Mouse (Mus musculus) limb, embryonic 10.5 days (tissue): Measurements from ENCODE around the gene AU040320. TPM values are rescaled to one million over a fixed set of nuclear protein-coding genes. Genes with fewer than 3 reads are reported as not detected.

Experiments
- DNase-seq: peaks from one replicate; pipeline ENCODE4 v3.0.0-alpha.2; 2017; ENCODE audit warnings: low spot score
- H3K27ac ChIP-seq: fragments of 300-500 bp; sonication (generic); 2 replicates; pipeline ENCODE4 v1.5.1; 2016; ENCODE audit warnings: mild to moderate bottlenecking
- H3K27me3 ChIP-seq: fragments of 300-500 bp; sonication (generic); 2 replicates; pipeline ENCODE4 v1.6.1; 2016; ENCODE audit warnings: low read depth, mild to moderate bottlenecking; ENCODE audit not compliant: poor library complexity, severe bottlenecking
- H3K36me3 ChIP-seq: fragments of 300-500 bp; sonication (generic); 2 replicates; pipeline ENCODE4 v1.6.1; 2016; ENCODE audit warnings: mild to moderate bottlenecking, moderate library complexity
- H3K4me1 ChIP-seq: fragments of 300-500 bp; sonication (generic); 2 replicates; pipeline ENCODE4 v1.6.1; 2016
- H3K4me3 ChIP-seq: fragments of 300-500 bp; sonication (generic); 2 replicates; pipeline ENCODE4 v1.5.1; 2016; ENCODE audit warnings: mild to moderate bottlenecking, moderate library complexity
- H3K9me3 ChIP-seq: fragments of 300-500 bp; sonication (generic); replicated peaks from 2 replicates; pipeline ENCODE4 v1.6.1; 2016; ENCODE audit warnings: mild to moderate bottlenecking
- WGBS: fragments of 180-500 bp; shearing (Covaris S2); methylation state at CpG from one replicate; pipeline ENCODE4 v1.1.7; 2016; 5-methylcytosine and 5-hydroxymethylcytosine counted together
- polyA plus RNA-seq: library from polyadenylated mRNA; unstranded; fragments of >200 nt; fragmentation: Nextera tagmentation; extraction: Ambion mirVana; gene quantifications from 2 replicates; pipeline ENCODE4 v1.2.1, GENCODE M21; 2016

Gene AU040320
- polyA plus RNA-seq, 1 experiment from 2014 or later, result 19.8 TPM

DNA sequence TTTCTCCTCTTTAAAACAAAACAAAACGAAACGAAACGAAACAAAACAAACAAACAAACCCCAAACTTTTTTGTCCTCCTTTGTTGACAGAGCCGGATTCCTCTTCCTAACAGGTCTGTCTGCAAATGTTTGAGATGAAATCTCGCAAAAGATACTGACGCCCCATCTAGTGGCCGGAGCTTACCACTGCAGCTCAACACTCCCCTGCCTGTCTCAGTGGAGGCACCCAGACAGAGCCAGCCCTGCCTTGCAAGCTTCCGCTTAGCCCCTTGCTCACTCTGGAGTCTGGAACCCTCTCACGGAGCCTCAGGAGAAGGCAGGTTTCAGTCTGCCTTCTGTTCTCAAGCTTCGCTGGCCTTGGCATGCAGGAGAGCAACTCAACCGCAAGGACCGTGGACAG lies 11.9 kb upstream of the AU040320 start:
- Histone ChIP-seq H3K27ac (no peak overlapping the region), H3K36me3 (peaks cover 25% of the 10 kb centered on the region), H3K4me3 (no peak overlapping the region), H3K4me1 (peaks cover 29% of the 10 kb centered on the region), H3K27me3 (peaks cover 34% of the 10 kb centered on the region), H3K9me3 (no peaks in the 10 kb centered on the region)
- WGBS, result 5% methylated on average over 12 of the region's 12 CpGs
- peak; percentile 83 for DNase-seq

DNA sequence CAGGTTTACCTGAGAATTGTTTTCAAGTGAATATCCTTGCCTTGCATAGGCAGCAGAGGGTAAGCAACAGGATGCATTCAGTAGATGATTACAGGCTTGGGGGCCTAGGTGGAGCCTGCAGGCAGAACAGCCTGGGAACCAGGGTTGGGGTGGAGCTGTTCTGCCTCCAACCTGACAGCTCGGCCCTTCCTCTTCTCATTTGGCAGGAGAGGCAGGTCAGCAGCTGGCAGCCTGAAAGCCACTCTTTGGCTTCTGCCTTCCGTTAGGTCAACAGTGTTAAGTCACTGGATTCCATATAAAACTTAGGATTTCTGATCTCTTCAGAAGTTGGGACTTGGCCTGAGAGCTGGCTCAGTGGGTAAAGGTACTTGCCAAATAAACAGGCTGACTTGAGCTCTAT lies 10.4 kb upstream of the AU040320 start:
- DNase-seq, result no peak
- peaks cover 39% of the 10 kb centered on the region for H3K36me3 ChIP-seq
- WGBS, result 31% methylated on average over 2 of the region's 2 CpGs
- peaks cover 18% of the 10 kb centered on the region for H3K27me3 ChIP-seq
- no peak overlapping the region for H3K27ac ChIP-seq
- H3K9me3 ChIP-seq, result no peaks in the 10 kb centered on the region
- peaks cover 29% of the 10 kb centered on the region for H3K4me1 ChIP-seq
- H3K4me3 ChIP-seq, result no peak overlapping the region

DNA sequence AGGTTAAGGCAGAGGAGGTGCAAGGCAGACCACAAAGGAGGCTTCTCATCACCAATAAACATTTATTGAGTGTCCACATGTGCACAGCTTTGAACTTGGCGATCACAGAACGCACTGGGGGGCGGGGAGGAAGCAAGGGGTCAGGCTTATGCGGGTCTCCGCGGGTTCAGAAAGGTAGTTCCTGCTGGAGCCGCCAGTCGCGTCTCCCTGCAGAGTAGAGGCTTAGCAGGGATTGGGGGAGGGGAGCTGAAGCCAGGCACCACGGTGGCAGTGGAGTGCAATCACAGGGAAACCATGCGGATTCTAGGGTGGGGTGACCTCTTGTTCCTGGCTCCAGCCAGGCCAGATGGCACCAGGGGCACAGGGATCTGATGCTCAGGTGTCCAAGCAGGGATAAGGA lies 9.6 kb upstream of the AU040320 start:
- Histone ChIP-seq H3K27ac (no peak overlapping the region), H3K4me1 (peaks cover 30% of the 10 kb centered on the region), H3K36me3 (peaks cover 46% of the 10 kb centered on the region), H3K27me3 (peaks cover 11% of the 10 kb centered on the region), H3K9me3 (no peaks in the 10 kb centered on the region), H3K4me3 (no peak overlapping the region)
- DNase-seq, result peak; percentile 53
- WGBS, result 3% methylated on average over 11 of the region's 11 CpGs

DNA sequence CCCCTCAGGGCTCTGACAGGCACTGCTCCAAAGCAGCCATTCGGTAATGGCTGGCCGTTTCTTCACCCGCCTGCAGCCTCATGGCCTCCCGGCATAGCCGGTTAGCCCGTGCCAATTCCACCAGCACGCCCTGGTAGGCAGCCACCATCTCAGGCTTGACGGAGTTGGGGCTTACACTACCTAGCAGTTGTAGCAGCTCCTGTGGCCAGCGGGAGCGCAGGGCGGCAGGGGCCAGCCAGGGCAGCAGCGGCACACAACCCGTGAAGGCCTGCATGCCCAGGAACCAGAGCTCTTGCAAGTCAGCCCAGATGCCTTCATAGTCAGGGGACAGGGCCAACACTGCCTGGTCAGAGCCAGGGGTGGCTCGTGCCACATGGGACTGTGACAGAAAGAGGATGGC lies 8.5 kb upstream of the AU040320 start:
- peaks cover 38% of the 10 kb centered on the region for H3K4me1 ChIP-seq
- H3K4me3 ChIP-seq, result no peak overlapping the region
- no peak for DNase-seq
- H3K27ac ChIP-seq, result no peak overlapping the region
- H3K9me3 ChIP-seq, result no peaks in the 10 kb centered on the region
- H3K27me3 ChIP-seq, result no peaks in the 10 kb centered on the region
- WGBS, result 90% methylated on average over 14 of the region's 14 CpGs
- peaks cover 57% of the 10 kb centered on the region for H3K36me3 ChIP-seq

DNA sequence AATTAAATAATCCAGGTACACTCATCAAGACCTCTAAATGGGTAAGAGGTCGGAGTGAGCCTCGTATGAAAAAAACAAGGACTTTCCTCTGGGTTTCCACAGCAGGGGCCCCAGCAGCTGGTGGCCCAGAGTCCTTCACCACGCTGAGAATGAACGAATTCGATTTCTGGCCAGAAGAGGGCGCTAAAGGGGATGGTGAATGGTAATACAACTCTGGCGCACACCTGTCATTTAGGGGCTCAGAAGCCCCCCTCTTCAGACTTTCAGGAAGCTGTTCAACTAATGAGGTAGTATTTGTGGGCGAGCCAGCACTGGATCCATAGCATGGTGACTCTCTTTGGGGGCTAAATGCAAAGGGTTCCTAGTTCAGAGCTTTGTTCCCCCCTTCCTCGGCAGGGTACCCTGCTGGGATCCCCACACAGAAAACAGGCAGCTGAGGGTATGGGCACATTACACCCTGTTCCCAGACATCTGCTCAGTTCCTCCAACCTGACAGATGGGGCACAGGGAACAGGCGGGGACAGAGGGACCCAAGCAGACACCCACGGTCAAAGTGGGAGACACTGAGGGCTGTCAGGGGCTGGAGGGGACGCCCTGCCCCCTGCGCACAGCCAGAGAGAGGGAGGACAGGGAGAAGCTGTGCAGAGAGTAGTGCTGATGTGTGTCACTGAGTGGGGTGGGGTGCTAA lies 7.7 kb upstream of the AU040320 start:
- no peaks in the 10 kb centered on the region for H3K9me3 ChIP-seq
- peak; percentile 74 for DNase-seq
- H3K36me3 ChIP-seq, result peaks cover 65% of the 10 kb centered on the region
- H3K27ac ChIP-seq, result no peak overlapping the region
- H3K27me3 ChIP-seq, result no peaks in the 10 kb centered on the region
- H3K4me1 ChIP-seq, result peaks cover 41% of the 10 kb centered on the region
- H3K4me3 ChIP-seq, result no peak overlapping the region
- 47% methylated on average over 13 of the region's 13 CpGs for WGBS

DNA sequence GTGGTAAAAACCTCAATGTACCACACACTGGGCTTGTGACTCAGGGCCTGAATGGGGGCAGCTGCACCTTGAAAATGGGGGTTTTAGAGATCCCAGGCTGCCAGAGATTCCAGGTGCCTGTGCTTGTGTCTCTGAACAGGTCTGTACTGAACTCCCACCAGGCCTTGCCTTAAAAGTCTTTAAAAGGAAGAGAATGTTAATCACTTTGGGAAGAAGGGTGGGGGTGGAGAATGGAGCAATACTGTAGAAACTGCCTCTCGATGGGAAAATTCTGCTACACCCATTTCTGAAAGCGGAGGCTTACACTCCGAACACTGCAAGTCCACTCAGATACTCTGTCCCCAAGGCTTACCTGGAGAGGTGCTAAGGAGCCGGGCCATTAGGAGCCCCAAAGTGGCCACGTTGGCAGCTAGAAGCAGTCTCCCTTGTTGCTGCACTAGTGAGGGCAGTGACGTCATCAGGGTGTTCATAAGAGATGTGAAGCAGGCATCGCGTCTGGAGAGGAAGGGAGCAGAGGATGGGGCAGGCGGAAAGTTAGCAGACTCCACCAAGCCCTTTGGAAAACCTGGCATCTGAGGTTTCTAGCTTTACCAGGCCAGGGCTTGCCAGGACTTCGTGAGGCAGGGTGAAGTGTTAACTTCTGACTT lies 7.0 kb upstream of the AU040320 start:
- Histone ChIP-seq H3K27me3 (no peaks in the 10 kb centered on the region), H3K27ac (no peak overlapping the region), H3K9me3 (no peaks in the 10 kb centered on the region), H3K4me1 (peaks cover 46% of the 10 kb centered on the region), H3K36me3 (peaks cover 71% of the 10 kb centered on the region), H3K4me3 (no peak overlapping the region)
- WGBS, result 87% methylated on average over 10 of the region's 10 CpGs
- no peak for DNase-seq

DNA sequence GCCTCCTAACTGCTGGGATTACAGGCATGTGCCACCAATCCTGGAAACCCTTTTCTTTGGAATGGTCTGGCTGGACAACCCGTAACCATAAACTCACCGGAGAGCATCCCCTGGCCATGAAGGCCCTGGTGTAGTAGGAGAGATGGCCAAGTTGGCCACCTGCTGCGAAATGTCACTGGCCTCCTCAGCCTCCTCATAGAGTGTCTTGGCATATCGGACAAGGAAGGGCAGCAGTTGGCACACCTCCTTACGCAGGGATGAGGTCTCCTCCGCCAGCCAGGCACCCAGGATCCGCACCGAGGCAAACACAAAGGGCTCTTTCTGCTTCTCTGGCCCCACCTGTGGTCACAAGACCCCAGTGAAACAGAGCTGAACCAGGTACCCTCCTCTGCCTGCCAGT lies 5.0 kb upstream of the AU040320 start:
- peaks cover 71% of the 10 kb centered on the region for H3K36me3 ChIP-seq
- no peak overlapping the region for H3K4me3 ChIP-seq
- H3K27me3 ChIP-seq, result no peaks in the 10 kb centered on the region
- no peak for DNase-seq
- WGBS, result 96% methylated on average over 8 of the region's 8 CpGs
- H3K4me1 ChIP-seq, result peaks cover 53% of the 10 kb centered on the region
- no peaks in the 10 kb centered on the region for H3K9me3 ChIP-seq
- H3K27ac ChIP-seq, result no peak overlapping the region

DNA sequence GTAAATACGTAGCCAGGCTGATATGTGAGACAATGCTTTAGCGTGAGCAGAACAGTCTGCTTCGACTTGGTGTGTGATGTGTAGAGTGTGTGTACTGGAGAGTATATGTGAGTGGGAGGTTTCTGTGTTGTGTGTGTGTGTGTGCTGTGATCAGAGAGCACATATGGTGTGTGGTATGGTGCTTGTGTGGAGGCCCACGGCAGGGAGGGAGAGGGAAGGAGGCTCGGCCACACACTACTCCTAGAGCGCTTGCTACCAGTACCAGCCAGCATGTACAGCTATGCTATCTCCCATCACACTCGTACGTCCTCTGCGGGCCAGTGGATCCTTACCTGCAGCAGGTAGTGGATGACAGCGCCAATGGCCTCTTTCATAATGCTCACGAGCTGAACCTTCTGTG lies 3.8 kb upstream of the AU040320 start:
- Histone ChIP-seq H3K27ac (no peak overlapping the region), H3K9me3 (no peaks in the 10 kb centered on the region), H3K36me3 (peaks cover 65% of the 10 kb centered on the region), H3K4me3 (no peak overlapping the region), H3K4me1 (peaks cover 51% of the 10 kb centered on the region), H3K27me3 (no peaks in the 10 kb centered on the region)
- no peak for DNase-seq
- WGBS, result 92% methylated on average over 11 of the region's 11 CpGs

DNA sequence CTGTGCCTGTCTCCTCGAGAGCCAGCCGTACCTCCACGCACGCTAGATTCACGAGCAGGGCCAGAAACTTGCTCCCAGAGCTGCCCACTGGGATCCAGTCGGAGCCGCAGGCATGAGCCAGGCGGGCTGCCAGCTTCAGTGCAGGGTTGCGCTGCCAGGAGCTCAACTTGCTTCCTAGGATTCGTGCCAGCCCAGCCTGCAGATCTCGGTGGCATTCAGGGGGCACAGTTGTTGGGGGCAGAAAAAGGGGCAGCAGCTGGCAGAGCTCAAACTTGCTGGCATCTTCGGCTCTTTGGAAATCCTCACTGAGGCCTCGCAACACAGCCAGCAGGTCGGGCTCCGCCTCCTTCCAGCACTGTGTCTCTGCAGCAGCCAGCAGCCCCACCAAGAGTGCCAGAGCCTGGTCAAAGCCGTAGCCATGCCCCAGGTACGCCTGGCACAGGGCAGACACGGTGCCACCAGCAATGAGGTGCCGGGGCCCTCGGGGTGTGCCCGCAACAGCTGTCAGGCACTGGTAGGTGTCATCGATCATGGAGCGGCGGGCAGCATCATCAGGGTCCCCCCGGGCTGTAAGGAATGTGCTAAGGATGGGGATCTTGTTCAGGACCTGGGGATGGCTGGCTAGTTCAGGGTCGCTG lies 3.2 kb upstream of the AU040320 start:
- Histone ChIP-seq H3K9me3 (no peaks in the 10 kb centered on the region), H3K4me3 (no peak overlapping the region), H3K27me3 (no peaks in the 10 kb centered on the region), H3K36me3 (peaks cover 59% of the 10 kb centered on the region), H3K27ac (no peak overlapping the region), H3K4me1 (peaks cover 52% of the 10 kb centered on the region)
- DNase-seq, result no peak
- 94% methylated on average over 26 of the region's 26 CpGs for WGBS

DNA sequence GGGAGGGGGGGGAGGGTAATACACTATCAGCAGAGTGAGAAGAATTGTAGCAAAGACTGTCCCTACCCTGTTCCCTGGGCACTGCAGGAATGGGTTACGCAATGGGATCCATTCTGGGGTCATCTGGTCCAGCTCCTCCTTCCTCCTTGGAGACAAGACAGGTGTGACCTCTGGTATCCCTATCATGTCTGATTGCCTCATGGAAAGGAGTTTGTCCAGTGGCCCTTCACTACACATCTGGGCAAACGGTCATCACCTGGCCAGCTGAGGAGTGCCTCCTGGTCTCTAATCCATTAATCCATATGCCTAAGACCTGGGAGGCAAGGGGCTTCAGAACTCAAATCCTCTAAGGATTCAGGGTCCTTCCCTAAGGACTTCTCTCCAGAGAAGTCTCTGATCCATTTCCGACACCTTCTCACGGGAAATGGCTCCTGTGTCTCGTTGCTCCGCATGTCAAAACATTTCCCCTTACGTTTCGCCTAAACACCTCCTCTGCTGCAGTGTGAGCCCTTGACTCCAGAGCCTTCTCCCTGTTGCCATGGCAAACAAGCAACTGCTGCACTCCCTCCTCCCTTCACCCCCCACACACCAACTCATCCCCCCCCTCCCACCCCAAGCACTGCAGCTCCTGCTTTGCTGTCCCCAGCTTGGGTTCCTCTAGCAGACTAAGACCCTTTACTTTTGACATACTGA lies 2.3 kb upstream of the AU040320 start:
- H3K27me3 ChIP-seq, result no peaks in the 10 kb centered on the region
- DNase-seq, result no peak
- H3K27ac ChIP-seq, result no peak overlapping the region
- H3K36me3 ChIP-seq, result peaks cover 51% of the 10 kb centered on the region
- 84% methylated on average over 8 of the region's 8 CpGs for WGBS
- no peaks in the 10 kb centered on the region for H3K9me3 ChIP-seq
- H3K4me1 ChIP-seq, result peaks cover 53% of the 10 kb centered on the region
- no peak overlapping the region for H3K4me3 ChIP-seq

DNA sequence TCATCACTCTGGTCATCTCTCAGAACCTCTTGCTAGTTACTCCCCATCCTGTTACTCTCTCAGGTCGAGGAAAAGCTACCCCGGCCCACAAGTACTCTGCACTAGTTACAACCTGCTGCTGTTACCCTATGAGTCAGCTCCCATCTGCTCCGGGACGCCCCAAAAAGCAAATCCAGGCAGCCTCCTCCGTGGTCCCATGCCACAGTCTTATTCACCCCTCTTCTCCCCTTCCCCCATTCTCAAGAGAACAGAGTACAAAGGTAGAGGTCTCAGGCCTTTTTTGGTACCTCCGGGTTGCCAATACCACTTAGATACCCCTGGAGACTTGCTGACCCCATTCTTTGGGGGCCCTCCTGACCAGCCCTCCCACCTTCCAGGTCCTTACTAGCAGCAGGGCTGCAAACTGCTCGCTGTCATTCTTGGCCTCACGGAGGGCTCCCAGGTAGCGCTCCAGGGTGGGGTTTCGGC lies 1.8 kb upstream of the AU040320 start:
- WGBS, result 63% methylated on average over 10 of the region's 10 CpGs
- no peak for DNase-seq
- peaks cover 53% of the 10 kb centered on the region for H3K4me1 ChIP-seq

DNA sequence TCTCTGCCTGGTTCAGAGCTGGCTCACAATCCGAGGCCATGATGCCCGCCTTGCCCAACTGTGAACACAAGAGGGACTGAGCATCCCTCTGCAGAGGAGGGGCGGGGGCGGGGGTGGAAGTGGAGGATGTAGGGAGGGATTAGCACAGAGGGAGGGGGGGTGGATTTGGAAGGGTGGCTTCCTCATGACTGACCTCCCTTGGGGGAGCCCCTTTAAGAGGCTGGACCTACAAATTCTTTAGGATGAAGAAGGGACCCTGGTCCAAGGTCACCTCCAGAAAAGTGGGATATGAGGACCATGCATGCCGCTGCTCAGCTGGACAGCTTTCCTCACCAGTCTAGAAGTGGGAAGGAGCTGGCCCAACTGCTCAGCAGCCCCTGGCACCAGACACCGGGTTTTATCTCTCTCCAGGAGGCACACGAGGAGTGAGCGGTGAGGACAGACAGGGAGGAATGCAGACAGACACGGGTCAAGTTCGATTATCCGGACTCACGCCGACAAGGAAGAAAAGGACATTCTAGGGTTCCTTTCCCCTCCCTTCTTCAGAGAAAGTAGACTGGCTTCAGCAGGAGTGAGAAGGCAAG lies 1.2 kb upstream of the AU040320 start:
- Histone ChIP-seq H3K9me3 (no peaks in the 10 kb centered on the region), H3K36me3 (peaks cover 43% of the 10 kb centered on the region), H3K4me1 (peaks cover 53% of the 10 kb centered on the region), H3K27ac (peak overlapping the region; percentile 91), H3K27me3 (no peaks in the 10 kb centered on the region), H3K4me3 (peak overlapping the region; percentile 89)
- peak; percentile 37 for DNase-seq
- 9% methylated on average over 13 of the region's 13 CpGs for WGBS

More for the DNA sequence above, 1.8 kb upstream of the AU040320 start:
- H3K9me3 ChIP-seq, result no peaks in the 10 kb centered on the region
- H3K4me3 ChIP-seq, result peak overlapping the region; percentile 89
- 0 out of 2 replicates have a peak overlapping the region, but pooled peaks have one; percentile 91 for H3K27ac ChIP-seq
- no peaks in the 10 kb centered on the region for H3K27me3 ChIP-seq
- peaks cover 45% of the 10 kb centered on the region for H3K36me3 ChIP-seq
